Mouse (Mus musculus) layer of hippocampus, postnatal 25 days (tissue): ENCODE measurements around the gene Tab3. TPM values are rescaled to one million over a fixed set of nuclear protein-coding genes. Genes with fewer than 3 reads are reported as not detected.

Source experiments
- DNase-seq, 2 experiments: peaks; one replicate each; pipeline ENCODE4 v3.0.0; 2022; ENCODE audit warnings: mixed read lengths in 2 of 2, low spot score in 1 of 2; ENCODE audit errors: extremely low spot score in 1 of 2
- microRNA-seq, 2 experiments: library from miRNA; unstranded; fragments of <30 nt; microRNA quantifications; one replicate each; pipeline ENCODE4 v1.2.0; 2021
- total RNA-seq, 2 experiments: library from RNA; stranded (reverse); gene quantifications; 2 replicates each; pipeline ENCODE4 v1.2.3; 2021

The Tab3 gene
- total RNA-seq = 10 to 100 TPM; 17.1 to 22.1 TPM

DNA sequence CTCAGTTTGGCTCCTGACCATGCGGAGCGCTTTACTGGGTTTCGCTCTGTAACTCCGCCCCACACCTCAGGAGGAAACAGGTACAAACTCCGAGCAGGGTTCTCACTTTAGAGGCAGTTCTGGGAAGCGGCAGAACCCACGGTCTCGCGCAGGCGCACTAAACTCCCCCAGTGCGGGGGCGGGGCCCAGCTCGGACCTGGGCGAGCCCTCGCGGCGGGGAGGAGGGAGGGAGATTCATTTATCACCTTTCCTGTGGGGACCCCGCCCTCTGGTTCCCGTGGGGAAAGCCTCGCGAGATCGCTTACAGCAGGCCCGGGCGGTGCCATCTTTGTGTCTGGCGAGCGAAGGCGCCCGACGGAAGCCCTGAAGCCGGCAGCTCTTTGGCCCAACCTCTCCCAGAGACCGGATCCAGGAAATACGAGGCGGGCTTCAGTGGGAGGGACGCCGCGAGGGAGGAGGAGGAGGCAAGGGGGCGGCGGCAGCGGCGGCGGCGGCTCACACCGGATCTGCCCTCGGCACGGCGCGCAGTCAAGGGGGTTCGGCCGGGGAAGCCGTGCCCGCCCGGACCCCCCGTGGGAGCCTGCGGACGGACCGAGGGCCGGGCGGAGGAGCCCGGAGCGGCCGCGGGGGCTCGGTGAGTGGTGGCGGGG, at the start of gene Tab3:
TSS of gene Tab3 (plus strand) at position 491 of the 650 bp plus-strand sequence.
- peak; percentile 75 to 77 for DNase-seq

- no peak for DNase-seq
Observed at GRCm38 (mm10) chrX:85525545-85525944, 48.3 kb upstream of the Tab3 start.

- DNase-seq = no peak
Observed at GRCm38 (mm10) chrX:85526263-85527019, 47.4 kb upstream of the Tab3 start.

DNA sequence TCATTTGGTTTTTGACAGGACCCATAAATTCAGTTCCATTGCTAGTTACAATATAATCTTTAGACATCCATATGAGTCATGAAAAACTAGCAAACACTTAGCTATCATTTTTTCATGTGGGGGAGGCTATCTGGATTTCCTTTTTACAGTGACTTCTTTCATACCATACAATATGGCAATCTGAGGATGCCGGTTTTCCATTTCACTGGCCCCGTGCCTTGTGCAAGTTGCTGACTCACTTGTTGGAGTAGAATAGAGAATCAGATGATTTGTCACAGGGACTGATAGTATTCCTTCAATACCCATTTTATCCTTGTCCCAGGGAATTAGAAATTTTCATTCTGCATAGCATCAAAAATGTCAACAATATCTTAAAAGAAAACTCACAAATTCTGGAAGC, 14.9 kb upstream of the Tab3 start:
- DNase-seq = no peak

DNA sequence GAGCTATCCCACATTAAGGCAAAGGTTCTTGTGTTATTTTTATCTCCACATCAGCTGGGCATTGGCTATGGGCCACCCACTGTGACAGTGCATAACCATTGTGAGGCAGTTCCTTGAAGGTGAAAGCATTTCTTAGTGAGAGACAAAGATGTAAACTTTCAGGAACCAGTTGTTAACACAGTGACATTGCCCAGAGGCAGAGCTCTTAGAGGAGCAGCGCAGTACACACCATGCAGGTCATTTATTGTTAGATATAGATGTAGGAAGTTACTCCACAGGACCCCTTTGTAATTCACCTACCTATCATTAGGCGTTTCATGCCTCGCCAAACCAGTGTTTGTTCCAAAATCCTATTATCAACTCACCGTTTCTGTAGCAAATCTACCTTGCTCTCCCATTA, 7.6 kb upstream of the Tab3 start:
- no peak for DNase-seq

DNA sequence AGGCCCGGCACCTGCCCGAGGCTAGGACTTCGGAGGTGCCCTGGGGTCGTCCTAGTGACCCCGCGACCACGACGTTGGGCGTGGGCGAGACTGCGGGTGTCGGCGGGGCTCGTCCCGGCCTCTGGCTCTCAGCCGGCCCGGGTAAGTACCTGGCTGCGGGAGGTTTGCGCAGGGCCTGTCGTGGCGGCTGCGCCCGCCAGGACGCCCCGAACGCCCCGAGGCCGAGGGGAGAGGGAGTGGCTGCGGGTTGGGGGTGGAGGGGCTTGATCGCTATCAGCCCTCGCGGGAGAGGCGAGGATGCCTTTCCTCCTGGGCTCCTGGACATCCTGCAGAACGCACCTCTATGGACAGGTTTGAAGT, 340 bp downstream of the Tab3 start:
- peak in 1 of 2 experiments; percentile 3 for DNase-seq

DNA sequence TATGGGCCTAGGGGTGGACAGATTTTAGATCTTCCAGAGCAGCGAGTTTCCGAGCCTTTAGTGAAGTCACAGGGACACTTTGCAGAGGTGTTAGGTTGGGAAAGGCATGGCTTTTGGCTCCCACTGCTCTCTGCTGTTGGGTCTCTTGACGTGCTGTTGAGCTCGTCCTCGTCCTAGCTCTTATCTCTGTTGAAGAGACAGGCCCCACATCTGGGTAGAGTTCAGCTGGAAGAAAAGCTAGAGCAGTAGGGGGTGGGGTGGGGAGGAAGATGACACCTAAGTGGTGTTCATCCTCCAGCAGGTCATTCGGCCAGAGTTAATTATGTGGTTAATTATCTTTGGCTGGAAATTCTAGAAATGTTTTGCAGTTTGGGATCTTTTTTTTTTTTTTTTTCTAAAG, 2.5 kb downstream of the Tab3 start:
- no peak for DNase-seq

GRCm38 (mm10) chrX:85580768-85581167, 6.9 kb downstream of the Tab3 start:
- no peak for DNase-seq

- no peak for DNase-seq
Observed at GRCm38 (mm10) chrX:85582517-85582916, 8.7 kb downstream of the Tab3 start.

GRCm38 (mm10) chrX:85585575-85585974, 11.8 kb downstream of the Tab3 start:
- no peak for DNase-seq

GRCm38 (mm10) chrX:85614701-85615100, 40.9 kb downstream of the Tab3 start:
- no peak for DNase-seq

GRCm38 (mm10) chrX:85646204-85646777, 72.5 kb downstream of the Tab3 start:
- no peak for DNase-seq

DNA sequence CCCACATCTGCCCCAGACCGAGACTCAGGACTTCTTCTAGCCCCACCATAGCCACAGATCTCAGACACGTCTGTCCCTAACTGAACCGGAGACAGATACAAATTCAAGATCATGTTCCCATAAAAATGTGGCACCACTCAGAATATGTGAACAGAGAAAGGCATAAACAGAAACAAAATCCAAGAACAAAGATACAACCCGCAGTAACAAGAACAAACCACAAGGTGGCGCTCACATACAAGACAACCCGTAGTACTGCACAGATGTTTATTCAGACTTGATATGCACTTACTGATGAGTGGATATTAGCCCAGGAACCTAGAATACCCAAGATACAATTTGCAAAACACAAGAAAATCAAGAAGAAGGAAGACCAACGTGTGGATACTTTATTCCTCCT, 103.0 kb downstream of the Tab3 start:
- DNase-seq = peak in 1 of 2 experiments; percentile 49

- no peak for DNase-seq
Observed at GRCm38 (mm10) chrX:85682125-85682524, 108.3 kb downstream of the Tab3 start.

DNA sequence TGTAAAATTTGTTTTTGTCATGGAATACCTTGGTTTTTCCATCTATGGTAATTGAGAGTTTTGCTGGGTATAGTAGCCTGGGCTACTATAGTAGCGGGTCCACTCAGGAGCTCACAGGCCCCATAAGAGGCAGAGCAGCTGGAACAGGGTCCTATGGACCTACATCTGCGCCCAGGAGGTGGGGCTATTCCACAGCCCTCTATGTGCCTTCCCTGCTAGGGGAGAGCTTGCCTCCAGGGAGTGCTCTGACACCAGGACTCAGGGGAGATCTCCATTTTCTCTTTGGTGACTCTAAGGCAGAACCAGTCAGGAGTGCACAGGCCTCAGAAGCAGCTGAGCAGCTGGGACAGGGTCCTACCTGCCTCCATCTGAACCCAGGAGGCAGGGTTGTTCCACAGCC, 109.9 kb downstream of the Tab3 start:
- DNase-seq = no peak

Small RNAs within 50 kb of the gene (microRNA-seq; reads per million reads assigned to microRNA genes)
- gene Gm44378 = 0 reads per million in 2 experiments

Other genes starting within 250 kb of the Tab3 start
- 10 to 100 TPM; 25.5 to 32.0 TPM for gene Gk, start 202.8 kb downstream of the Tab3 start, total RNA-seq